Mouse (Mus musculus) MEL (cell line): ENCODE data around the gene Sorbs2.

Experiments
- CHD2 ChIP-seq: IDR thresholded peaks from 2 replicates; pipeline ENCODE4 v1.6.1; 2011; ENCODE audit warnings: low read length, improper control_type of control experiment
- CTCF ChIP-seq, 3 experiments: IDR thresholded peaks in 2 of 3; conservative IDR thresholded peaks in 1 of 3; 2 replicates each; pipeline ENCODE4 v1.5.1; 2011 to 2012; ENCODE audit warnings: low read length in 3 of 3, low read depth in 2 of 3, mild to moderate bottlenecking in 2 of 3, improper control_type of control experiment in 1 of 3, inconsistent platforms in 1 of 3, mixed read lengths in 1 of 3, moderate library complexity in 1 of 3; ENCODE audit not compliant: control insufficient read depth in 1 of 3, insufficient read depth in 1 of 3, poor library complexity in 1 of 3, severe bottlenecking in 1 of 3
- E2F4 ChIP-seq: IDR thresholded peaks from 2 replicates; pipeline ENCODE4 v1.6.1; 2011; ENCODE audit warnings: low read depth, low read length, improper control_type of control experiment, borderline replicate concordance
- EP300 ChIP-seq, 2 experiments: IDR thresholded peaks; 2 replicates each; pipeline ENCODE4 v1.6.1; 2011; ENCODE audit warnings: improper control_type of control experiment in 2 of 2, low read length in 2 of 2, low read depth in 1 of 2, mild to moderate bottlenecking in 1 of 2
- NELFE ChIP-seq: IDR thresholded peaks from 2 replicates; pipeline ENCODE4 v1.6.1; 2011; ENCODE audit warnings: low read depth, low read length, improper control_type of control experiment
- POLR2A ChIP-seq, 2 experiments: IDR thresholded peaks; 2 replicates each; pipeline ENCODE4 v1.6.1; 2011 to 2012; ENCODE audit warnings: low read length in 2 of 2, mild to moderate bottlenecking in 2 of 2, control low read depth in 1 of 2, improper control_type of control experiment in 1 of 2, low read depth in 1 of 2, moderate library complexity in 1 of 2; ENCODE audit not compliant: control insufficient read depth in 1 of 2, insufficient read depth in 1 of 2, poor library complexity in 1 of 2
- SMC3 ChIP-seq: IDR thresholded peaks from 2 replicates; pipeline ENCODE4 v1.6.1; 2011; ENCODE audit warnings: low read depth, low read length, improper control_type of control experiment
- ZC3H11A ChIP-seq: IDR thresholded peaks from 2 replicates; pipeline ENCODE4 v1.6.1; 2012; ENCODE audit warnings: low read depth, mild to moderate bottlenecking, inconsistent platforms, low read length, improper control_type of control experiment

- TF ChIP-seq SMC3 = no peak
- TF ChIP-seq EP300 (IDR thresholded peaks at IDR 0.05; ENCODE audit: low read depth in 1 of 2, low read length in 2 of 2) = no peak
- no peak for TF ChIP-seq ZC3H11A
- no peak for TF ChIP-seq CTCF (IDR thresholded peaks at IDR 0.05 in 2 of 3, conservative IDR thresholded peaks at IDR 0.05 in 1 of 3; ENCODE audit: control insufficient read depth in 1 of 3, insufficient read depth in 1 of 3, low read depth in 2 of 3, low read length in 3 of 3, poor library complexity in 1 of 3, severe bottlenecking in 1 of 3)
- no peak for TF ChIP-seq CHD2
- no peak for TF ChIP-seq E2F4
- TF ChIP-seq NELFE = no peak
- TF ChIP-seq POLR2A (IDR thresholded peaks at IDR 0.05; ENCODE audit: control insufficient read depth in 1 of 2, insufficient read depth in 1 of 2, low read depth in 1 of 2, low read length in 2 of 2, poor library complexity in 1 of 2) = no peak
Measured at GRCm38 (mm10) chr8:45845906-45846305, 338.3 kb downstream of the Sorbs2 start.
